Mouse (Mus musculus): ENCODE data around the gene Eif3m.
"Not testable (repeated sequence)": the region's sequence is repeated elsewhere in the genome, so short reads cannot be mapped to it uniquely, and the experiment has no call there.

The Eif3m gene

DNA sequence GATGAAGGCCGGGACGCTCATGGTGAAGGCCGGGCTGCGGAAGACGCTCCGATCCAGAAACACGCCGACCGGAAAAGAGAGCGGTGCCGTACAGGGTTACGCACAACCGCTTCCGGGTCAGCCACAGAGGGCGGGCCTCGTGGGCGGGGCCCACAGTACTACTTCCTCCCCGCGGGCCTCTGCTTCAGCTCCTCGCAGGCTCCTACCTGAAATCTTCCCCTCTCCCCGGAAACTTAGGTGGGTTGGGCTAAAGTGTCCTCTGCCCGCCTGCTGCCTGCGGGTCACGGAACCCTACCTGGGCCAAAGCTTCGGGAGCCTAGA is at the start of gene Eif3m:
Eif3m (minus strand) TSS at position 114 of the 321 bp plus-strand sequence.
- peak; percentile 95 for DNase-seq (ENCODE audit: low spot score)

DNA sequence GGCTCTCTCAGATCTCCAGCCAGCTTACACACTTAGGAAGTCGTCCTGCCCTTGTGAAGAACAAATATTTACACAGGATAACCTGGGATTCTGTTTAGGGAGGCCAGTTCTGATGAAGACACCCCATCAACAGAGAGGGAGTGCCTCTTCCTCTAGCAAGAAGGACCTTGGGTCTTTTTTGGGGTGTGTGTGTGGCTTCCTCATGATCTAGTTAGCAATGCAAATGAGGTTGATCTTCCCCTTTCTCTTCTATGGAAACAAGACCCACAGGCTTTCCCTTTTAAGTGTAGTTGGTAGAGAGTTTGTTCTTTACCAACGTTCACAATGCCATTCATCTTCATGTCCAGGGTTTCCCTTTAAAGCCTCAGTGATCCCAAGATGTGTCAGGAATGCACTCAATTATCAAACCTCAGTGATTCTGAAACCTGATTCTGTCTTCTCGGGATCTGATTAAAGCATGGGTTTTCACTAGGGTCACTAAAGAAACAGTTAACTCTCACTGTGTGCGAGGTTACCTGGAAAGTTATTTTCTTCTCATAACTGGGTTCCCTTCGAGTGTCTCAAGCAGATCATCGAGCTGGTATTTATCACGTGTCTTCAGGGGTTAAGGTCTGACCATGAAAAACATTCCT is 46.0 kb upstream of the Eif3m start:
- no peak for DNase-seq (ENCODE audit: low spot score)

DNA sequence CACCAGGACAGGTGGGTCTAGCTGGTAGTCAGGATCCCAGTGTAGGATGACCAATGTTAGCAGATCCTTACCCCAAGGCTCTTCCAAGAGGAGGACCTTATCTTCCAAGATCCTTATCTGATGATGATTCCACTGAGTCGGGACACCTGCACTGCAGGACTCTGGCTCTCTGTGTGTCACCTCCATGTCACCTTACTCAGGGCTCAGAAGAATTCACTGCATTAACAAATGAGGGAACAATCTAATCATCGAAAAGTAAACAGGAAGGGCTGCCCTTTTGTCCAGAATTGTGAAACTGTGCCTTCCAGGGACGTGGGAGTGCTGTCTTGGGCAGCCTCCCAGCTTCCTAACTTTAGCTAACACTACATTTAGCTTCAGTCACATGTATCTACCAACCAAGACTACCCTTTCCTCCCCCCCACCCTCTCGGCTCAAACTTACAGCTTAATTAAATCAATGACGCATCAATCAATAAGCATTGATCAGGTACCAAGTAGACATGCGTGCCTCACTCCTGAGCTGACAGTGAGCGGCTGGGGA is 41.8 kb upstream of the Eif3m start:
- no peak for DNase-seq (ENCODE audit: low spot score)

DNA sequence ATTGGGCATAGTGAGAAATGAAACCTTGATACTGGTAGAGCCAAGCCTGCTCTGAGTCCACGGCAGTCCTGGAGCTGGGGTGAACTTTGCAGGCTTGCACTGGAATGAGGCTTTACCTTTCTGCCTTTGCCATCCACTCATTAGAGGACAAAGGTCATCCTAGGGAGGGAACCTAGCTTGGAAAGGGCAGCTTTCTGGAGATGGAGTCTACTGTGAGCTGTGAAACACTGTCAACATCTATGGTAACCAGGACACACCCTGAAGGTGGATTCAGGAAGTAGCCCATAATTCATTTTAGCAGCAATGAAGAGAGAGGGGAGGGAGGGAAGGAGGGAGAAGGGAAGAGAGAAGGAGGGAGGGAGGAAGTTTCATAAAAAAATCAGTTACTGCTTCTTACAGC is 38.6 kb upstream of the Eif3m start:
- no peak for DNase-seq (ENCODE audit: low spot score)

DNA sequence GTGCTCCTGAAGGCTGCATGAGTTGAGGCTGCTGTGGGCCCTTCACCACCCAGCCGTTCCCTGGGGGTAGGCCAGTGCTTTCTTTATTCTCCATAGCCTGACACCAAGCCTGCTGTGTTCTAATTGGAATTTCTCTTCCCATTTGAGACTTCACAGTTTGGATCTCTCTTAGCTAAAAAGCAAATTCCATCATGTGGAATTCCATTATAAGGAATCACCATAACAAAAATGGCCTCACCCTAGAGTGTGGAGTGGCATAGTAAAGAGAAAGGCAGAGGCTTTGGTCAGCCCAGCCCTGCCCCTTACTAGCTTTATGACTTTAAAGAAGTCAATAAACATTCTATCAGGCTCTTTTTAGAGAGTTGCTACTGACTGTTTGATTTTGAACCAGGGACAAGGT is 31.4 kb upstream of the Eif3m start:
- no peak for DNase-seq (ENCODE audit: low spot score)

DNA sequence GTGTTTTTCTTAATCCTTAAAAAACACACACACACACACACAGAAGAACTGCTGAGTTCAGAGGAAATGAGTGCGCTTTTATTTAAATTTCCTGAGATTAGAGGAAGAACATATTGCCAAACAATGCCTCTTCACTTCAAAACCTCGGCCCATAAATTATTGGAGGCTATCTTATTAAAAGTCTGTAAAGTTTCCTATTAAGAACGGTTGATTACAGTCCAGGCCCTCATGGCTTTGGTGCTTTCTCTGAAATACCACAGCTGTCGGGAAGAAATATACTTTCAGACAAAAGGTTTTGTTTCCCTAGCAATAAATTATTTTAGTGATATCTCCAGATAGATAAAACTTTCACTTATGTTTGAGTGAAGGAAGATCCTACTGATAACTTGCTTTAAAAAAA is 26.3 kb upstream of the Eif3m start:
- DNase-seq (ENCODE audit: low spot score), result no peak

DNA sequence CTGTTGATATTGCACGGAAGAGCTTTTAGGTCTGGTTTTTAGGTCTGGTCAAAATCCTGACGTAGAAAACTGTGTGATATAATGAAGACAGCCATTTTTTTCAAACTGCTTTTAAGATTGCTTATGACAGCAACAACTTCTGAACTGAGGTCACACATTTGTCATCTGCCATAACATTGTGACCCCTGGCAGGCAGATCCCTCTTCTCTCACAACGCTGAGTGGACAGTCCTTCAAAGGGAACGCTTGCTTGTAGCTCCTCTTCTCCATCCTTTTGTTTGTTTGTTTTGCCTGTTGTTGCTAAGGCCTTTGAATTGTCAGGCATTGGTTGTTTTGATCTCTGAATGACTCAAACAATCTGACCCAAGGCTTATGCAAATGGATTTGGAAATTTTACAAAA is 24.0 kb upstream of the Eif3m start:
- peak; percentile 16 for DNase-seq (ENCODE audit: low spot score)

DNA sequence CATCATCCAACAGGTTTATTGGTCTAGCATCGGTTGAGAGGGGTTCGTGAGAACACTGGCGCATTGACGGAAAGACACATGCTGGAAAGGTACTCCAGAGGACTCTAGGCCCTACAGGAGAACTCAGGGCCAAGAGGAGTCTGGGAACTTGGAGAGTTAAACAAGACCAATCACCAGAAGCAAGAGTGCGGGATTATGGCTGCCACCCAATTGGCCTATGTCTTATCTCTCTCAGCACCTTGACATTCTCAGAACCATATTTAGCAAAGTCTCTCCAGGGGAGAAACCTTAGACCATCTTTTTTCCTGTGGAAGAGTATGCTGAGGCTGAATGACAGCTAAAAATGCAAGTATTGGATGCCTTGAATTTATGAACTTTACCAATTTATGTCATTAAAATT is 22.0 kb upstream of the Eif3m start:
- DNase-seq (ENCODE audit: low spot score), result no peak

DNA sequence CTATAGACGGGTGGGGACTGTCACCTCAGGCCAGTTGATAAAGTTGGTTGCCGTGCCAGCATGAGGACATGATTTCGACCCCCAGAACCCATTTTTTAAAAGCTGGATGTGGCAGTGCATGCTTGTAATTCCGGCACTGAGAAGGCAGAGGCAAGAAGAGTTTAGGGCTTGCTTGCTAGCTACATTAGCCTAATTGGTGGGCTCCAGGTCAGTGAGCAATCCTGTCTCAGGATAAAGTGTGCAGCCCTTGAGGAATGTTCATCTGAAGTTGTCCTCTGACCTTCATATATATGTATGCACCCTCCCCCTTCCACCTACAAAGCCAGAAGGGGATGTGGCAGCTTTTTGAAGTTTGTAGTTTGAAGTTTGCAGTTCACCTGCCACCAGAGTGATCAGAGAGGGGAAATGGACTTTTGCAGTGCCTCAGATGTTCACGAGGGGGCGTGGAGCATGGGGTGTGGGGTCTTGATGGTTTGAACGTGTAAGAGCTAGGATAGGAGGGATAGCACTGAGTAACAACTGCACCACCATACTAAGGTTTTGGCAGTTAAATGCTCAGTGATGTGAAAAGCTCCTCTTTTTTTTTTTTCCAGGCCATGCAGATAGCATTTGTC is 21.2 kb upstream of the Eif3m start:
- DNase-seq (ENCODE audit: low spot score), result no peak

DNA sequence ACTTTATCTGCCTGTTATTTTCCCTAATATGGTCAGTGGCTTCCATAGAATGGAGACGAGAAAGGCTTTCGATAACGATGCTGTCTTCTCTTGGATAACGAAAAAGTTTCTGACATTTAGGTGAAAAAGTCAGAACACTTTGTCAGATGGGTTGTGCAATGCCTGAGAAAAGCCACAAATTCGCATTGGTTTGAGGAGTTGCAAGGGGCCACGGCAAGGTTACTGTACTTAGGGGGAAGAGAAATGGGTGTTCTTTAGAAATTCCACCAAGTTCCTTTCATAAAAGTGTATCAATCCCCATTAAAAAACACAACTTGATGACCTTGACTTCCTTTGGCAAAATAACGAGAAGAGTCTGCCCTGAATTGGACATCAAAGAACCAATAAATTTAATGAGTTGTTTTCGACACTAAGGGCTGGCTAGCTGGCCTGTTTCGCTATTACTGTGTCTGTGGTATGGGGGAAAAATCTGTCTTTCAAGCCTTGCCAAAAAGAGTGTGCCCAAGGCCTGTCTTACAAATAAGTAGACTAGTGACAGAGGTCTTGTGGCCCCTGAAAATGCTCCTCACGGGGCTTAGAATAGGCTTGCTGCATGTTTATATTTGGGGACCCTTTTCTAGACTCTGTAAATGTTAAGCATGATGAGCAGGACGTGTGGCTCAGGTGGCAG is 19.7 kb upstream of the Eif3m start:
- DNase-seq (ENCODE audit: low spot score), result no peak

DNA sequence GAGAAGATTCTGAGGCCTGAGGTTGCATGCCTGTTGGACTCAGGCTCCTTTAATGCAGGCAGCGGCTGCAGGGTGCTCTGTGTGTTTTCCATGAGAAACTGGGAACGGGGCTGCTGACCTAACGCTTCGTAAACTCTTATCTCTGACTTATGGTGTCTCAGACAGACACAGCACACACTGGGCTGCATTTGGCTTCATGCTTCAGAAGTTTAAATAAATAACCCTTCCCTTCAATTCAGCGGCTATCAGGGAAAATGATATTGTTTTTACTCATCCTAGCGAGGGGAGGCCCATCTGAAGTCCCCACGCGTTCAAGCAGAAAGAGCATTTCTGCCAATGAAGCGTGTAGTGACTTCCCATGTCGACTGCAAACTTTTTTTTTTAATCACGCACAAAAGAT is 19.1 kb upstream of the Eif3m start:
- no peak for DNase-seq (ENCODE audit: low spot score)

DNA sequence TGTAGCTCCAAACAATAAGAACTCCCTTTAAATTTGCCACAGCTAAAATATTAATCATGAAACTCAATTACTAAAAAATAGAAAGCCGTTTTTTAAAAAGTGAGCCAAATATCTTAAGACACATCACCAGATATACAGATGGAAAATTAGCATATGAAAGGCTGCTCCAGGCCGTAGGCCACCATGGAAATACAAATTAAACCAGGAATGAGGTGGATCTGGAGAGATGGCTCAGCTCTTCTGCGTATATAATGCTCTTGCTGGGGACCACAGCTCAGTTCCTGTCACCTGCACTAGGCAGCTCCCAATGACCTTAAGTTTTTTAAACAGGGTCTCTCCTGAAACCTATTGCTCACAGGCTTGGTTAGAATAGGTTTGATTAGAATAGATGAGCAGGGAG is 17.2 kb upstream of the Eif3m start:
- no peak for DNase-seq (ENCODE audit: low spot score)

DNA sequence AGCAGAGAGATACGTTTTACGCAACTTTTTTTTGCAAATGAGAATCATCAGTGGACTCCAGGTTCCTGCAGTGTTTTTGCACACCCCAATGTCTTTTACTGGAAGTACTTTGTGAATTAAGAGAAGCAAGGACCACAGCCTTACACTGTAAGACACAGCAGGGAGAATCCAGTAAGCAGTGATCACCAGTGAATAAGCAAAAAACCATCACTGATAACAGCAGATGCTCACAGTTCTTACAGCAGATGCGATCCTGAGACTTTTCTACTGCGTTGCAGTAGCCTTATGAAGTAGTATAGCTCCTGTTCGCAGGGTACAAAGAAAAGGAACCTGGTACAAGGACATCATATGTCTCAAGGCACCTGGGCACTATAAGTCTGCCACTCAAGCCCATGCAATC is 13.6 kb upstream of the Eif3m start:
- DNase-seq (ENCODE audit: low spot score), result no peak

DNA sequence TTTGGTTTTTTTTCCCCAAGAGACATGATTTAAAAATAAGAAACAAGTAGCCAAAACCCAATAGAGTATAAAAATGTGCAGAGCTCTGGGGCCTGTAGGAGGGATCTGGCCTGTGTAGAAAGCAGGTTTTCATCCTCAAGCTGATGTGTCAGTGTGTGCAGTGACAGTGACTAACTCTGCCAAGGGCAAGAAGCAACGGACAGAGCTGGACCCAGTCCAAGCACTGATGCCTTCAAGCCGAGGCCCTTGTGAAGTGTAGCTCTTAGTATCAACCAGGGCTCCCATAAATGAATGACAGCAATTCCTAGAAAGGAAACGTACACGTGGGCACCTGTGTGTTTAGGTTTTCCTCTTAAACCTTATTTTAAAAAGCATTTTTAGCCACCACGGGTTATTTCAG is 11.9 kb upstream of the Eif3m start:
- DNase-seq (ENCODE audit: low spot score), result no peak

DNA sequence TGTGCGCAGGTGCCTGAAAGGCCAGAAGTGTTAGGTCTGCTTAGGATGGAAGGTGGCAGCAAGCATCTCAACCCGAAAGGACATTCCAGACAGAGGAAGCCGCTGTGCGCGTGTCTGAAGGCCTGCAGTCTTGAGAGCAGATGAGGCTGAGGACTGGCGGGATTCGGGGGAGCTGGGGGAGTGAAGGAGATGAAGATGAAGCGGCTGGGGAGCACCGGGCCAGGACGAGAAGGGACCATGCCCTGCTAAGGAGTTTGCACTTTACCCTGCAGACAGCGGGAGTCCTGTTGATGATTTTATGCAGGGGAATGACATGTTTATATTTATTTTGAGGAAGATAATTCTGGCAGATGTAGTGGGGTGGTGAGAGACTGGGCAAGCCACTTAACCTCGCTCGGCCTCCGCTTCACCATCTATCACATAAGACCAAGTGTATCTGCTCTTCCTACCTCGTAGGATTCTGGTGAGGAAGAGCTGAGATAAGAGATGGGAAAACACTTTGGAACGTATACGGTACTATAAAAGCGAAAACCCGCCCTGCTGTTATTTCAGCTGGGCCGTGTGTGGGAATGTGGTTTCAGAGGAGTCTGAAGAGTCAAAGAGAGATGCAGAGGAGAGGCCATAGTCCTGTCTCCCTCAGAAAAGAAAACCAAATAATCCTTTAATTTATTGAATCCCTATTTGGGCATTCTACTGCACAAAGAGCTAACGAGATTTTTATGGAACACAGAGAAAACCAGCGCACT is 10.2 kb upstream of the Eif3m start:
- no peak for DNase-seq (ENCODE audit: low spot score)

DNA sequence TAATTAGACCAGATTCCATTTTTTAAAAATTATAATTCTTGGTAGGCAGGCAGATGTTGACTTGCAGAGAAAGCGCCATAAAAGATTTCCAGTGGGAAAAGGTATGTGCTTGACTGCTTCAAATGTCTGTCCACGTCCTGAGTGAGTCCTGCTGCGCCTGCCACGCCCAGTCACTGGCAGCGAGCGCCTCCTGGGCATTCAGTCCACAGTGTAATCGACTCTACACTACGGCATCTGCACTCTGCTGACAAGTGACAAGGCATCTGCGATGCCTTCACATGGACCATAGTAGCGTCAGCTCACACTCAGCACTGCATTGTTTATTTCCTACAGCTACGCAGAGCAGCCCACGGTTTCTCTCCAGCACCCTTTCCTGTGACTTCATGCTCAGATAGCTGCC is 8.7 kb upstream of the Eif3m start:
- not testable (repeated sequence) for DNase-seq (ENCODE audit: low spot score)

DNA sequence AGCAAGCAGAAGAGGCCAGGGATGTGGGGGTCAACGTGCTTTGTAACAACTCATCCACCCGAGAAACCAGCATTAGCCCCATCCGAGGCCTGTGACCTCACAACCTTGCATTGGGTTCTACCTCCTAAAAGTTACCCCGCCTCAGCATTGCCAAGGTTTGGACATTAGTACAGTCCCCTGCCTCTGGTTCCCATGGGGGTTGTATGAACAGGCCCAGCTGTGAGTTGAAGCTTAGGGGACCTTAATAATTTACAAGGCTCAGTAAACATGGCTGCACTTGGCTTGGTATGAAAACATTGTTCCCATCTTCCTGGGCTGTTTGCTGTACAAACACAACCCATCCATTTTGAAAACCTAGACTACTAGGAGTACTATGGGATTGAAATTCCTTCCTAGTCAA is 6.9 kb upstream of the Eif3m start:
- no peak for DNase-seq (ENCODE audit: low spot score)

DNA sequence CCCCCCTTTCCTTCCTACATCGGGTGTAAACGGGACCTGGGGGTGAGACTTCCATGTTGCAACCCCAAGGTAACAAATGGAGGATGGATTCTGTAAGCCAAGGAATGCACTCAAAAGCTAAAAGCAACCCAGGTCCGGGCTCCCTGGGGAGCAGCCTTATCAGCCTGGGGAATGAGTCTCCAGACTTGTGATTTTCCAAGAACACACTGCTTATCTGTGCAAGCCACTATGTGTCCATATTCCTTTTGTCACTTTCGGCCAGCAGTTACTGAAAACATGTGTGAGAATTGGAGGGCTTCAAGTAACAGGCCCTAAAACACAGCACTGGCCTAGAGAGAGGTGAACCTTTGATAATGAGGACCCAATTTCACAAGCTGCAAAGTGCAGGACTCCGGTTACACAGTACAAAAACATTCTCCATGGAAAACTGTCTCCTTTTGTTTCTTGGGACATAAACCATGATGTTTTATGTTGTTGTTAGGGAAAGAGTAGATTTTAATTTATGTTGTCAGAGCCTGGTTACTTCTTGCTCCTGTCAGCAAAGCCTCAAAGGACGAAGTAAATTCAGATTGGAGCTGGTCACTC is 6.2 kb upstream of the Eif3m start:
- no peak for DNase-seq (ENCODE audit: low spot score)

DNA sequence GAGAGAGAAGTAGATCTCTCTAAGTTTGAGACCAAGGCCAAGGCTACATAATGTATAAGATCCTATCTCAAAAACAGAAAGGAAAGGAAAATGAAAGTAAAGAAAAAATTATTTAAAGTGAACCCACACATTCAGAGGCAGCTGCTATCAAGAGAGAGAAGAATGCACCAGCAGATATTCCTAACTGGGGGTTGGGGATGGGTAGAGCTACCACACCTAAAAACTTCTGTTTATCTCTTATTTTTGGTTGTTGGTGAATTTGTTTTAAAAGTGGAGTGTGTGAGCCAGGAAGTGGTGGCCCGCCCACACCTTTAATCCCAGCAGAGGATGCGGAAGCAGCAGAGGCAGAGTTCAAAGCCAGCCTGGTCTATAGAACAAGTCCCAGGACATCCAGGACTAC is 5.0 kb upstream of the Eif3m start:
- peak; percentile 10 for DNase-seq (ENCODE audit: low spot score)

DNA sequence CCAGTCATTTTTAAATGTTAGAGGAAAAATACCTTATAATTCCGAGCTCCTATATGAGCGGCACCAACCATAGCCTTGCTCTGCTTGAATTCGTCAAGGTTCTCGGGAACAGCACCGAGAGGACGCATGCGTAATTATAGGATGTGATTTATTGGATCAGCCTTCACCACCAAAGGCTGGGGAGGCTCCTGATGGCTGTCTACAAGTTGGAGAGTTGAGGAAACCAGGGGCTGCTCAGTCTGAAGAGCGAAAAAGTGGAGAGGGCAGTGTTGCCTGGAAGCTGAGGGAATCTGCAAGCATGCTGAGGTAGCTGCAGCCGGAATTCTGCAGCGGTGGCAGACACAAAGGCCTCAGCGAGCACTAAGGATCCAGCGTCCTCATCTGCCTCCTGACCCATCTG is 4.4 kb upstream of the Eif3m start:
- DNase-seq (ENCODE audit: low spot score), result no peak

DNA sequence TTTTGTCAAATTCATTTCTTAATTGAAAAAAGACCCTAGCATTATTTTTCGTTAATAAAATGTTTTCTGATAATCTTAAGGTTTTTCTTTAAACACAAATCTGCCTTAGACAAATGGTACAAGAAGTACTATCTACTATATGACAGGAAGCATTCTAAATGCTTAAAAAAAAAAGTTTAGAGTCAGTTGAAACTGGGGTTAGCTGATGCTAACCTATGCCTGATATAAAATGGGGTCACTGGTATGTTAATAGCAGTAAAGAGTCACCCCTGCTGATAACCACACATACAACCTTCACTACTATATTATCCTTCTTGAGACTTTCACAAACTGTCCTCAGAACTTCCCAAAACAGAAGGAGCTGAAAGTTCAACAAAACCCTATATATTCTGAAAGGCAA is 2.6 kb upstream of the Eif3m start:
- DNase-seq (ENCODE audit: low spot score), result no peak

DNA sequence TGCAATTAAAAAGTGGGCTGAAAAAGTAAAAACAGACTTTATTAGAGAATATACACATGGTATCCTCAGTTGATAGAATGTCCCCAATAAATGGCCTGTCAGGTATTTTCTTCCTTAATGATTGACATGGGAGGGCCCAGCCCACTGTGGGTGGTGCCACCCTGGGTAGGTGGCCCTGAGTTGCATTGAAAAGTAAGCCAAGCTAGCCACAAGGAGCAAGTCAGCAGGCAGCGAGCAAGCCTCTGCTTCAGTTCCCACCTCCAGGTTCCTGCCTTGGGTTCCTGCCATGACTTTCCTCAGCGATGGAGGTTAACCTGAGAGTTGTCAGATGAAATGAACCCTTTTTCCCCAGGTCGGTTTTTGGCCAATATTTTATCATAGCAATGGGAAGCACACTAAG is 922 bp upstream of the Eif3m start:
- DNase-seq (ENCODE audit: low spot score), result no peak
